Mouse (Mus musculus): ENCODE results near the gene Hist1h2an. TPM values are rescaled to one million over a fixed set of nuclear protein-coding genes. Genes with fewer than 3 reads are reported as not detected.
"Not testable (repeated sequence)": the region's sequence is repeated elsewhere in the genome, so short reads cannot be mapped to it uniquely, and the experiment has no call there.

The Hist1h2an gene
- total RNA-seq (2012; rRNA removed): 1,204 and 1,752 TPM in 2 replicates
- polyA plus RNA-seq (2012; ENCODE audit: insufficient read depth in 1 of 2, insufficient read length in 2 of 2, low read depth in 1 of 2, low replicate concordance in 2 of 2, missing spikeins in 1 of 2): 1,000 to 10,000 TPM in 1 of 2 experiments, 1 to 10 TPM in 1; 8.6 to 1,740 TPM

DNA sequence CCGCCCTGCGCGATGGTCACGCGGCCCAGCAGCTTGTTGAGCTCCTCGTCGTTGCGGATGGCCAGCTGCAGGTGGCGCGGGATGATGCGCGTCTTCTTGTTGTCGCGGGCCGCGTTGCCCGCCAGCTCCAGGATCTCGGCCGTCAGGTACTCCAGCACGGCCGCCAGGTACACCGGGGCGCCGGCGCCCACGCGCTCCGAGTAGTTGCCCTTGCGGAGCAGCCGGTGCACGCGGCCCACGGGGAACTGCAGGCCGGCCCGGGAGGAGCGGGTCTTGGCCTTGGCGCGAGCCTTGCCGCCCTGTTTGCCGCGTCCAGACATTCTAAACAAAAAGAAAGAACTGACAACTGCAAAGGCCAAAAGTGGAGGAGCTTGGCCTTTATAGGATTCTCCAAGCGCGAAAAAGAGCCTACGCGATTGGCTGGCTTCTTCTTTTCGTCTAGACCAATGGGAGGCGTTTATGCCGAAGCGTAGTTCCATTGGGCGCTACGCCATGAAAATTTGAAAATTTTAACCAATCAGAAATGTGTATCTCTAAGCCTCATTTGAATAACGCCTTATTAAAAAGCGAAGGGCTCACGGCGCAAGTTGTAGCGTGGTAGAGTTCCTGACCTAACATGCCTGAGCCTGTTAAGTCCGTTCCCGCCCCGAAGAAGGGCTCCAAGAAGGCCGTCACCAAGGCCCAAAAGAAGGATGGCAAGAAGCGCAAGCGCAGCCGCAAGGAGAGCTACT, at the start of gene Hist1h2an, which contains the start of gene Hist1h2bp:
Gene Hist1h2an (minus strand): TSS at position 320 of the 731 bp plus-strand sequence.
Gene Hist1h2bp (plus strand): TSS at position 563 of the 731 bp plus-strand sequence.
- H3K79me2 ChIP-seq (ENCODE audit: control insufficient read depth, insufficient read depth, low read length, poor library complexity); H3K4me1 ChIP-seq (ENCODE audit: control insufficient read depth in 1 of 2, insufficient read depth in 2 of 2, low read length in 2 of 2); H3K9me3 ChIP-seq (replicated peaks; ENCODE audit: insufficient read depth, low read length); H3K27me3 ChIP-seq (ENCODE audit: control insufficient read depth in 1 of 2, insufficient read depth in 2 of 2, low read length in 2 of 2): not testable (repeated sequence)
- Histone ChIP-seq H3K9ac (ENCODE audit: control insufficient read depth, low read depth, low read length, poor library complexity, severe bottlenecking) (peak within 1 kb of the TSS; percentile 69), H3K36me3 (ENCODE audit: control insufficient read depth in 1 of 2, insufficient read depth in 2 of 2, low read length in 2 of 2) (peaks cover 0 to 39% of the 10 kb centered on the region in 2 experiments; a peak in 2 of 4 replicates), H3K27ac (ENCODE audit: control insufficient read depth, low read depth, low read length) (peak within 1 kb of the TSS; percentile 96), H3K4me3 (ENCODE audit: control insufficient read depth in 1 of 2, insufficient read depth in 1 of 2, low read depth in 2 of 2, low read length in 2 of 2) (peak within 1 kb of the TSS; percentile 31 to 53)
- peak in 1 of 2 experiments; percentile 81; a peak in 2 of 4 replicates for TF ChIP-seq POLR2A (IDR thresholded peaks at IDR 0.05; ENCODE audit: control insufficient read depth in 1 of 2, insufficient read depth in 1 of 2, low read depth in 1 of 2, low read length in 2 of 2, poor library complexity in 1 of 2)
- DNase-seq (ENCODE audit: low read depth, low spot score): peak; percentile 97

DNA sequence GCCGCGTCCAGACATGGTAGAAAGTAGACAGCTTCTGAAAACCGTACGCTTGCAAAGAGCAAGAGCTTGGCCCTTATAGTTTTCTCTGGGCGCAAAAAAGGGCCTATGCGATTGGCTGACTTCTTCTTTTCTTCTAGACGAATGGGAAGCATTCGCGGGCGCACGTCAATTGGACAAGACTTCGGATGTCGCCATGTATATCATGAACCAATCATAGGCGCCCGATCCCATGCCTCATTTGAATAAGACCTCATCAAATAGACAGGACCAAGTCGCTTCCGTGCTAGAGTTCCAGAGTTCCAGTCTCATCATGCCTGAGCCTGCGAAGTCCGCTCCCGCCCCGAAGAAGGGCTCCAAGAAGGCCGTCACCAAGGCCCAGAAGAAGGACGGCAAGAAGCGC, 46.4 kb upstream of the Hist1h2an start, which contains the start of the genes Hist1h2ap and Hist1h2br:
Gene Hist1h2ap (minus strand): TSS at position 47 of the 400 bp plus-strand sequence.
Gene Hist1h2br (plus strand): TSS at position 283 of the 400 bp plus-strand sequence.
- H3K79me2 ChIP-seq (ENCODE audit: control insufficient read depth, insufficient read depth, low read length, poor library complexity); H3K27ac ChIP-seq (ENCODE audit: control insufficient read depth, low read depth, low read length); H3K4me1 ChIP-seq (ENCODE audit: control insufficient read depth in 1 of 2, insufficient read depth in 2 of 2, low read length in 2 of 2); H3K27me3 ChIP-seq (ENCODE audit: control insufficient read depth in 1 of 2, insufficient read depth in 2 of 2, low read length in 2 of 2); H3K4me3 ChIP-seq (ENCODE audit: control insufficient read depth in 1 of 2, insufficient read depth in 1 of 2, low read depth in 2 of 2, low read length in 2 of 2); DNase-seq (ENCODE audit: low read depth, low spot score); H3K9me3 ChIP-seq (replicated peaks; ENCODE audit: insufficient read depth, low read length); H3K36me3 ChIP-seq (ENCODE audit: control insufficient read depth in 1 of 2, insufficient read depth in 2 of 2, low read length in 2 of 2); H3K9ac ChIP-seq (ENCODE audit: control insufficient read depth, low read depth, low read length, poor library complexity, severe bottlenecking): not testable (repeated sequence)

DNA sequence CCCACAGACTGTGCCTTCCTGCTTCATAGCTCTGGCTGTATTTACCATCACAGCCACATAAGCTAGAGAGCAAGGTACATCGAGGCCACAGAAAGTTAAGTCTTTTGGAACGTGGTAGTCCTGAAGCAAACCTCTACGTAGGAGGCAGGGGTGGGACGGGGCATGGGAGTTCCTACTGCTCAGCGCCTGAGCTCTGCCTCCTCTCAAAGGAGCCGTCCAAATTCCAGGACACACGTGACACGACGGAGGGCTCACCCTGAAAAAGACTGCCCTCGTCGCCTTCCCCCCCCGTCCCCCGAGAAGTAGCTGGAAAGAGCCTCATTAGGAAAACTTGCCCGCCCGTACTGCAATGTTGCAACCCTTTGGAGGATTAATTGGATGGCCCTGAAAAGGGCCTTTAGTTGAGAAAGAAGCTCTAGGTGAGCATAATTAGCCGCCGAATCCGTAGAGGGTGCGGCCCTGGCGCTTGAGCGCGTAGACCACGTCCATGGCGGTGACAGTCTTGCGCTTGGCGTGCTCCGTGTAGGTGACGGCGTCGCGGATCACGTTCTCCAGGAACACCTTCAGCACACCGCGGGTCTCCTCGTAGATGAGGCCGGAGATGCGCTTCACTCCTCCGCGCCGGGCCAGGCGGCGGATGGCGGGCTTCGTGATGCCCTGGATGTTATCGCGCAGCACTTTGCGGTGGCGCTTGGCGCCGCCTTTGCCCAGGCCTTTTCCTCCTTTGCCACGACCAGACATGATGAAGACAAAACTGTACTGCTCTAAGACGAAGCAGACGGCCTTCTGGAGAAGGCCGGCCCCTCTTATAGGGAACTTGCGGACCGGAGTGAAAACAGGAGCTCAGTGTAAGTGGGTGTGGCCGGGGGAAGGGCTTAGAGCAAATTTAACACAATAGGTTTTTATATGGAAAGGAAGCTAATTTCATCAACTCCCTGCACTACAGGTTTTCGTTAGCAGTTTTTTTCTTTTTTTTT, 44.7 kb upstream of the Hist1h2an start, which contains the start of gene Hist1h4n:
Gene Hist1h4n (minus strand): TSS at position 779 of the 977 bp plus-strand sequence.
- H3K79me2 ChIP-seq (ENCODE audit: control insufficient read depth, insufficient read depth, low read length, poor library complexity); H3K9me3 ChIP-seq (replicated peaks; ENCODE audit: insufficient read depth, low read length); H3K9ac ChIP-seq (ENCODE audit: control insufficient read depth, low read depth, low read length, poor library complexity, severe bottlenecking); DNase-seq (ENCODE audit: low read depth, low spot score); H3K4me1 ChIP-seq (ENCODE audit: control insufficient read depth in 1 of 2, insufficient read depth in 2 of 2, low read length in 2 of 2); H3K27me3 ChIP-seq (ENCODE audit: control insufficient read depth in 1 of 2, insufficient read depth in 2 of 2, low read length in 2 of 2); H3K36me3 ChIP-seq (ENCODE audit: control insufficient read depth in 1 of 2, insufficient read depth in 2 of 2, low read length in 2 of 2); H3K4me3 ChIP-seq (ENCODE audit: control insufficient read depth in 1 of 2, insufficient read depth in 1 of 2, low read depth in 2 of 2, low read length in 2 of 2): not testable (repeated sequence)
- H3K27ac ChIP-seq (ENCODE audit: control insufficient read depth, low read depth, low read length): peak within 1 kb of the TSS; percentile 28; the same call in 1 of the 2 replicates
- TF ChIP-seq POLR2A (IDR thresholded peaks at IDR 0.05; ENCODE audit: control insufficient read depth in 1 of 2, insufficient read depth in 1 of 2, low read depth in 1 of 2, low read length in 2 of 2, poor library complexity in 1 of 2) (peak; percentile 20 to 51; a peak in 2 of 4 replicates), ZMIZ1 (IDR thresholded peaks at IDR 0.05; ENCODE audit: low read depth, low read length) (0 out of 2 replicates have a peak, but pooled peaks have one; percentile 41)
